Mouse (Mus musculus): ENCODE results near the gene Smyd3. TPM values are rescaled to one million over a fixed set of nuclear protein-coding genes. Genes with fewer than 3 reads are reported as not detected.

Smyd3 gene
- polyA plus RNA-seq, 1 experiment from 2014 or later, result 18.0 TPM

- no peak for DNase-seq (ENCODE audit: low spot score)
- H3K4me3 ChIP-seq, result no peak overlapping the region
- no peaks in the 10 kb centered on the region for H3K36me3 ChIP-seq
- peaks cover 9% of the 10 kb centered on the region; the same call in 1 of the 2 replicates for H3K4me1 ChIP-seq (replicated peaks)
- 0 out of 2 replicates have a peak, but pooled peaks cover 6% of the 10 kb centered on the region for H3K9me3 ChIP-seq
- H3K27ac ChIP-seq, result no peak overlapping the region
- 82% methylated on average over 12 of the region's 12 CpGs for WGBS
- H3K27me3 ChIP-seq (ENCODE audit: insufficient read depth, poor library complexity, severe bottlenecking), result no peaks in the 10 kb centered on the region
Measured at GRCm38 (mm10) chr1:178952910-178953309, 564.9 kb downstream of the Smyd3 start.

DNA sequence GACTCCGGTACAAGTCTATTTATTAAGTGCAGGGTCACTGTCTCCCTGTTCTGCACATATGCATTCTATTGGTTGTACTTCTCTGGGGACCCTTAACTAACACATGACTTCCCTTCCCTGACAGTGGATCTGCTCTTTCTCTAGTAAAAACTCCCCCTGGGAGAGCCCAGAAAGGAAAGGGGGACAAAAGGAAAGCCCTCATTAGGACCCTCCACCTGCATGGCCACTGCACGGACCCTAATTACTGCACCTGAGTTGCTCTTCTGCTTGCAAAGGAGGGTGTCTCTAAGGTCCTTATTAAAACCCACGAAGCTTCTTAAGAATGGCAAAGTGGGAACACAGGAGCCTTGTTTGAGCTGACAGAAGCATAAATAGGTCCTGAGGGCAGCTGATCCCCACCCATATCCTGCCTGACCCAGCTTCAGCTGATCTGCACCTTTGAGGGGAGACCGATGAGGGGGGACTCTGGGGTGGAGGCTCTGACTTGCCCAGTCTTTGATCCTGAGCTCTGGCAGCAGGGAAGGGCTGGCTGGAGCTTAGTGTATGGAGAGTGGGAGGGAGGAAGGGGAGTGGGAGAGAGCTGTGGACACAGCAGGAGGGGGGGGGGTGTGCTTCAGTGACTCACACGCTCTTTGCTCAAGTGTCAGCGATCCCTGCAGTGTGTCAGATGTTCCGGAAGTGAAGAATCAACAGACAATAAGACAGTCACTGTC is 575.4 kb downstream of the Smyd3 start:
- Histone ChIP-seq H3K27me3 (ENCODE audit: insufficient read depth, poor library complexity, severe bottlenecking) (no peaks in the 10 kb centered on the region), H3K27ac (peak overlapping the region; percentile 69; the same call in 1 of the 2 replicates)
- 44% methylated on average over 7 of the region's 7 CpGs for WGBS

GRCm38 (mm10) chr1:178940353-178940752 is 577.5 kb downstream of the Smyd3 start:
- 90% methylated on average over 4 of the region's 4 CpGs for WGBS

More for the DNA sequence above, 575.4 kb downstream of the Smyd3 start:
- peaks cover 32% of the 10 kb centered on the region for H3K4me1 ChIP-seq (replicated peaks)
- H3K4me3 ChIP-seq, result no peak overlapping the region
- DNase-seq (ENCODE audit: low spot score), result peak; percentile 20
- no peaks in the 10 kb centered on the region for H3K36me3 ChIP-seq
- no peaks in the 10 kb centered on the region for H3K9me3 ChIP-seq

GRCm38 (mm10) chr1:178936976-178937375 is 580.9 kb downstream of the Smyd3 start:
- WGBS, result 85% methylated on average over 2 of the region's 2 CpGs
- Histone ChIP-seq H3K27me3 (ENCODE audit: insufficient read depth, poor library complexity, severe bottlenecking) (no peaks in the 10 kb centered on the region), H3K9me3 (no peaks in the 10 kb centered on the region), H3K36me3 (no peaks in the 10 kb centered on the region), H3K27ac (no peak overlapping the region), H3K4me1 (replicated peaks) (peaks cover 19% of the 10 kb centered on the region), H3K4me3 (no peak overlapping the region)
- no peak for DNase-seq (ENCODE audit: low spot score)

More at GRCm38 (mm10) chr1:178940353-178940752, 577.5 kb downstream of the Smyd3 start:
- Histone ChIP-seq H3K36me3 (no peaks in the 10 kb centered on the region), H3K9me3 (no peaks in the 10 kb centered on the region), H3K27me3 (ENCODE audit: insufficient read depth, poor library complexity, severe bottlenecking) (no peaks in the 10 kb centered on the region), H3K4me3 (no peak overlapping the region), H3K27ac (no peak overlapping the region), H3K4me1 (replicated peaks) (peaks cover 34% of the 10 kb centered on the region)
- DNase-seq (ENCODE audit: low spot score), result no peak

GRCm38 (mm10) chr1:178936457-178936856 is 581.4 kb downstream of the Smyd3 start:
- no peak overlapping the region for H3K27ac ChIP-seq
- no peaks in the 10 kb centered on the region for H3K9me3 ChIP-seq
- no peak overlapping the region for H3K4me3 ChIP-seq
- H3K27me3 ChIP-seq (ENCODE audit: insufficient read depth, poor library complexity, severe bottlenecking), result no peaks in the 10 kb centered on the region
- WGBS, result 75% methylated on average over 4 of the region's 4 CpGs
- DNase-seq (ENCODE audit: low spot score), result no peak
- H3K4me1 ChIP-seq (replicated peaks), result peaks cover 14% of the 10 kb centered on the region
- H3K36me3 ChIP-seq, result no peaks in the 10 kb centered on the region

DNA sequence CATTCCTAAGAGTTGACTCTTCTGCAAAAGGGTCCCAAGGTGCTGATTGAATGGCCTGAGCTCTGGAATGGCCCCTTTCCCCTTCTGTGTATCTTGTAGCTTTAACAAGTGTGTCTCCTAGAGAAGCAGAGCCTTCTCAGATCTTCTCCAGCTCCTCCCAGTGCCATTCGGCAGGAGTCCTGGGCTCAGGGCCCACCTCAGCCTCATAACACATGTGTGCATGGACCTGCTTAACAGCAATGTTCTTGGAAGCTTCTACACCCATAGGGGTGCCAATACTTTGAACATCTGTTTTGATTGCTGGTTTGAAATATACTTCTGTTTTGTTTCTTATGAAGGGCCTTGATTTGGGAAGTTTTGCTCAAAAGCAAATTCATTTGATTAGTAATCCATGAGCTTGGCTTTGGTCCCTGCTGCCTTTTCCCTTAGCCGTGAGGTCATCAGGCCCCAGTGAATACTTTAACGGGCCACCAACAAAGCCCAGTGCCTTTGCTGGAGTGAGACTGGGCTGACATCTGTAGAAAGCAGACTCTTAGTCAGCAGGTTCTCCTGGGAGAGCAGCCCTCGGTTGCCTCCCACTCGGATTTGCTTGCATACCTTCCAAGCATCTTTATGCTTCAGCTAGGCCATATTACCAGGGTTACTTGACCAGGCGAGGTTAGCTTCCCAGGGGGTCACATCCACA is 583.7 kb downstream of the Smyd3 start:
- no peaks in the 10 kb centered on the region for H3K27me3 ChIP-seq (ENCODE audit: insufficient read depth, poor library complexity, severe bottlenecking)
- H3K9me3 ChIP-seq, result no peaks in the 10 kb centered on the region
- H3K4me3 ChIP-seq, result no peak overlapping the region
- H3K36me3 ChIP-seq, result no peaks in the 10 kb centered on the region
- peaks cover 10% of the 10 kb centered on the region for H3K4me1 ChIP-seq (replicated peaks)
- H3K27ac ChIP-seq, result no peak overlapping the region
- DNase-seq (ENCODE audit: low spot score), result no peak
- WGBS, result 82% methylated on average over 6 of the region's 6 CpGs

- no peak overlapping the region for H3K27ac ChIP-seq
- no peak overlapping the region for H3K4me3 ChIP-seq
- no peaks in the 10 kb centered on the region for H3K36me3 ChIP-seq
- WGBS, result 67% methylated on average over 4 of the region's 4 CpGs
- H3K27me3 ChIP-seq (ENCODE audit: insufficient read depth, poor library complexity, severe bottlenecking), result no peaks in the 10 kb centered on the region
- H3K9me3 ChIP-seq, result no peaks in the 10 kb centered on the region
- no peak for DNase-seq (ENCODE audit: low spot score)
- no peaks in the 10 kb centered on the region for H3K4me1 ChIP-seq (replicated peaks)
Measured at GRCm38 (mm10) chr1:178929531-178929930, 588.3 kb downstream of the Smyd3 start.

- Histone ChIP-seq H3K4me1 (replicated peaks) (0 out of 2 replicates have a peak, but pooled peaks cover under 1% of the 10 kb centered on the region), H3K4me3 (no peak overlapping the region), H3K27me3 (ENCODE audit: insufficient read depth, poor library complexity, severe bottlenecking) (no peaks in the 10 kb centered on the region), H3K36me3 (no peaks in the 10 kb centered on the region), H3K27ac (no peak overlapping the region), H3K9me3 (no peaks in the 10 kb centered on the region)
- no peak for DNase-seq (ENCODE audit: low spot score)
- 82% methylated on average over 8 of the region's 8 CpGs for WGBS
Measured at GRCm38 (mm10) chr1:178924492-178925183, 593.2 kb downstream of the Smyd3 start.

DNA sequence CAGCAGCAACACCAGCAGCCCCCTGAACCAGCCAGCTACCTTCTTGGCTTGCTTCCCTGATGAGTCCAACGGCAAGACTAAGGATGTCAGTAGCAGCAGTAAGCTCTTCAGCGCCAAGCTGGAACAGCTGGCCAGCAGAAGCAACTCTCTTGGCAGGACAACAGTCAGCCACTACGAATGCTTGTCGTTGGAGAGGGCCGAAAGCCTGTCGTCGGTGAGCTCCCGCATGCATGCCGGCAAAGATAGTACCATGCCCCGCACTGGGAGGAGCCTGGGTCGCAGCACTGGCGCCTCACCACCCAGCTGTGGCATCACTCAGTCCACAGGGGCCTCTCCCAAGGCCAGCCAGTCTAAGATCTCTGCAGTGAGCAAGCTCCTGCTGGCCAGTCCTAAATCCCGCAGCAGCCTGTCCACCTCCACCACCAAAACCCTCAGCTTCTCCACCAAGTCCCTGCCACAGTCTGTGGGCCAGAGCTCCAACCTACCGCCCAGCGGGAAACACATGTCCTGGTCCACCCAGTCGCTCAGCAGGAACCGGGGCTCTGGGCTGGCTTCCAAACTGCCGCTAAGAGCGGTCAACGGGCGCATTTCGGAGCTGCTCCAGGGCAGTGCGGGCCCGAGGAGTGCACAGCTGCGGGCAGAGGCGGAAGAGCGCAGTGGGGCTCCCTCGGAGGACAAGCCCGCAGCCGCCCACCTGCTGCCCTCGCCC is 600.5 kb downstream of the Smyd3 start:
- Histone ChIP-seq H3K4me1 (replicated peaks) (peaks cover 29% of the 10 kb centered on the region), H3K9me3 (no peaks in the 10 kb centered on the region), H3K4me3 (peak overlapping the region; percentile 34), H3K27ac (peak overlapping the region; percentile 56), H3K27me3 (ENCODE audit: insufficient read depth, poor library complexity, severe bottlenecking) (peaks cover 37% of the 10 kb centered on the region), H3K36me3 (0 out of 2 replicates have a peak, but pooled peaks cover 8% of the 10 kb centered on the region)
- no peak for DNase-seq (ENCODE audit: low spot score)
- WGBS, result 53% methylated on average over 31 of the region's 31 CpGs

- no peak overlapping the region for H3K4me3 ChIP-seq
- peaks cover 29% of the 10 kb centered on the region for H3K4me1 ChIP-seq (replicated peaks)
- WGBS, result 40% methylated on average over 12 of the region's 12 CpGs
- H3K27me3 ChIP-seq (ENCODE audit: insufficient read depth, poor library complexity, severe bottlenecking), result peaks cover 37% of the 10 kb centered on the region
- no peaks in the 10 kb centered on the region for H3K9me3 ChIP-seq
- H3K36me3 ChIP-seq, result 0 out of 2 replicates have a peak, but pooled peaks cover 8% of the 10 kb centered on the region
- H3K27ac ChIP-seq, result peak overlapping the region; percentile 57
- DNase-seq (ENCODE audit: low spot score), result no peak
Measured at GRCm38 (mm10) chr1:178915056-178915455, 602.8 kb downstream of the Smyd3 start.

GRCm38 (mm10) chr1:178912936-178913716 is 604.7 kb downstream of the Smyd3 start:
- H3K27ac ChIP-seq, result no peak overlapping the region
- 0 out of 2 replicates have a peak, but pooled peaks cover 8% of the 10 kb centered on the region for H3K36me3 ChIP-seq
- H3K4me1 ChIP-seq (replicated peaks), result peaks cover 23% of the 10 kb centered on the region
- no peak for DNase-seq (ENCODE audit: low spot score)
- WGBS, result 76% methylated on average over 6 of the region's 6 CpGs
- H3K27me3 ChIP-seq (ENCODE audit: insufficient read depth, poor library complexity, severe bottlenecking), result peaks cover 31% of the 10 kb centered on the region
- no peaks in the 10 kb centered on the region for H3K9me3 ChIP-seq
- no peak overlapping the region for H3K4me3 ChIP-seq

DNA sequence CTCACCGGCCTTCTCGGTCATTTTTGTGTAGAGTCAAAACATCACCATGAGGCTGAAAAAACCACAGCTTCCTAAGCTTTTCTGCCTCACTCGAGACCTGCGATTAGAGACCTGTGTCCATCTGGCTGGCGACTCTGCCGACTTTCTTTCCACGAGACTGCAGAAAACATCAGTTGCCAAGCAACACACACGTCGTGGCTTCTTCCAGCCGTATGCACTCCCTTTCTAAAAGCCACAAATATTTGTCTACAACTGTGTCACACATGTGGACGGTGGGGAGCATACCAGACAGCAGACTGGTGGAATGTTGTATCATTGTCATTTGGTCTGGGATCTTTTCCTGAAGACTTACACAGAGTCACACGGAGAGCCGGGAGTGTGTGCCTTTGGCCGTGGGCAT is 606.9 kb downstream of the Smyd3 start:
- 0 out of 2 replicates have a peak, but pooled peaks cover 4% of the 10 kb centered on the region for H3K36me3 ChIP-seq
- 81% methylated on average over 14 of the region's 14 CpGs for WGBS

More for the DNA sequence above, 606.9 kb downstream of the Smyd3 start:
- peaks cover 9% of the 10 kb centered on the region for H3K27me3 ChIP-seq (ENCODE audit: insufficient read depth, poor library complexity, severe bottlenecking)
- DNase-seq (ENCODE audit: low spot score), result no peak
- peaks cover 12% of the 10 kb centered on the region for H3K4me1 ChIP-seq (replicated peaks)
- H3K27ac ChIP-seq, result no peak overlapping the region
- no peak overlapping the region for H3K4me3 ChIP-seq
- H3K9me3 ChIP-seq, result no peaks in the 10 kb centered on the region
